In the genomic region with DNA sequence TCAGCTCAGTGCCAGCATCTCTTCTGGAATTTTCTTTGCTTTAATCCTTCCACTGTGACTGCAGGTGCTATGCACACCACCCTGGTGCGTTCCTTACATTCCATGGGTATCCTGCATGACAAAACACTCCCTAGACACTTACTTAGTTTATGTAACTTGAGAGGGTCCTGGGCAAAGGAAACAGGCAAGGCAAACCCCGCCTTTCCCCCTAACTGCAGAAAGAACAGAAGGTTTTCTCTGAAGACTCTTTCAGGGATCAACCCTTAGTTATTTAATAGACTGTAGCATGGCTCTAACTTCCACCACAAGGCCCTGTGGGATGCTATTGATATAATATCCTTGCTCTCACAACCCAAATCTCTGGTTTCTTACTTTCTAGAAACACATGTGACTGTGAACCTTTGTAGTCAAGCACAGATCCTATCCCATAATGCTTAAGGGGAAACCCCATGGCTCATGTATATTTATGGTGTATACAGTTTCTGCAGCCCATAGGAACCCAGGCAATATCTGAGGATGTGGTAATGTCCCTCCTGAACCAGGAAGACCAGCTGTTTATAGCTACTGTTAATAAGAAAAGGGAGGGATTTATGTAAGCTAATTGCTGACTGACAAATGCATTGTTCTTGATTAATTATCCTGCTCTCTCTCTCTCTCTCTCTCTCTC, we compare ENCODE assay signal across 10 mouse cellular contexts.
DNase-seq lines count a peak whose midpoint lies in the region; ATAC-seq and TF ChIP-seq lines count a peak whose summit lies in the region.
"Had no signal": no experiment of that assay in that cellular context is flagged by ENCODE, and none has a peak within 500 bp of the region (broad histone marks: within the 10 kb centered on the region; RNA-seq: fewer than 3 reads in every experiment).

No protein-coding gene starts in this region.

- no peaks in the 10 kb centered on the region for H3K27me3 ChIP-seq in heart, embryonic 12.5 days (replicated peaks)
- no peaks in the 10 kb centered on the region for H3K27me3 ChIP-seq in neural tube, embryonic 13.5 days
- H3K27me3 ChIP-seq in neural tube, embryonic 15.5 days (replicated peaks) = no peaks in the 10 kb centered on the region
- H3K27me3 ChIP-seq in kidney, embryonic 16.5 days (ENCODE audit: insufficient read depth, low read length) = no peaks in the 10 kb centered on the region
- H3K27me3 ChIP-seq in cerebellum, adult 2 months (ENCODE audit: control insufficient read depth, insufficient read depth, low read length) = no peaks in the 10 kb centered on the region

- 19% methylated on average over 2 of the region's 2 CpGs for WGBS in heart, embryonic 12.5 days
- WGBS in neural tube, embryonic 13.5 days = 23% methylated on average over 2 of the region's 2 CpGs
- WGBS in neural tube, embryonic 15.5 days = 45% methylated on average over 2 of the region's 2 CpGs
- 12% methylated on average over 2 of the region's 2 CpGs for WGBS in kidney, embryonic 16.5 days
- WGBS in cerebellum, adult 2 months = 94% methylated on average over 2 of the region's 2 CpGs

- H3K4me3 ChIP-seq in heart, embryonic 12.5 days = no peak overlapping the region
- no peak overlapping the region for H3K4me3 ChIP-seq in neural tube, embryonic 13.5 days
- no peak overlapping the region for H3K4me3 ChIP-seq in neural tube, embryonic 15.5 days (replicated peaks)
- H3K4me3 ChIP-seq in kidney, embryonic 16.5 days (ENCODE audit: low read length) = no peak overlapping the region
- H3K4me3 ChIP-seq in cerebellum, adult 2 months (replicated peaks; ENCODE audit: insufficient read depth, low read depth, low read length) = no peak overlapping the region

- peaks cover 6% of the 10 kb centered on the region for H3K36me3 ChIP-seq in heart, embryonic 12.5 days
- H3K36me3 ChIP-seq in neural tube, embryonic 13.5 days = no peaks in the 10 kb centered on the region
- H3K36me3 ChIP-seq in neural tube, embryonic 15.5 days = no peaks in the 10 kb centered on the region
- no peaks in the 10 kb centered on the region for H3K36me3 ChIP-seq in kidney, embryonic 16.5 days (ENCODE audit: insufficient read depth, low read length)

- no peak for TF ChIP-seq CTCF in cerebellum, adult 2 months (IDR thresholded peaks at IDR 0.05; ENCODE audit: borderline replicate concordance, insufficient read depth, low read depth, low read length)

- H3K9ac ChIP-seq in heart, embryonic 12.5 days = no peak overlapping the region
- no peak overlapping the region for H3K9ac ChIP-seq in neural tube, embryonic 13.5 days
- no peak overlapping the region for H3K9ac ChIP-seq in neural tube, embryonic 15.5 days (replicated peaks)
- no peak overlapping the region for H3K9ac ChIP-seq in kidney, embryonic 16.5 days (replicated peaks; ENCODE audit: low read length)
- H3K9ac ChIP-seq: liver, postnatal 0 days had no signal

- intact Hi-C loops in heart, postnatal 14 days (cut with DNase I) = no loop called here

- peak overlapping the region; percentile 52; the same call in 1 of the 2 replicates for H3K27ac ChIP-seq in heart, embryonic 12.5 days (ENCODE audit: poor library complexity, severe bottlenecking)
- H3K27ac ChIP-seq in neural tube, embryonic 13.5 days (replicated peaks) = peak overlapping the region; percentile 82
- H3K27ac ChIP-seq in neural tube, embryonic 15.5 days (replicated peaks) = no peak overlapping the region; the same call in 1 of the 2 replicates
- peak overlapping the region; percentile 59 for H3K27ac ChIP-seq in kidney, embryonic 16.5 days (ENCODE audit: low read length)
- no peak overlapping the region for H3K27ac ChIP-seq in cerebellum, adult 2 months (ENCODE audit: insufficient read depth, low read length)

- no peak overlapping the region for H3K4me2 ChIP-seq in heart, embryonic 12.5 days
- no peak overlapping the region for H3K4me2 ChIP-seq in neural tube, embryonic 13.5 days
- H3K4me2 ChIP-seq in neural tube, embryonic 15.5 days = no peak overlapping the region
- H3K4me2 ChIP-seq in kidney, embryonic 16.5 days (replicated peaks; ENCODE audit: low read depth, low read length) = no peak overlapping the region

- TF ChIP-seq POLR2A in cerebellum, adult 2 months (IDR thresholded peaks at IDR 0.05; ENCODE audit: borderline replicate concordance, insufficient read depth, low read length) = no peak

- no peak for DNase-seq in heart, postnatal 14 days
- DNase-seq in yolk sac, embryonic 10.5 days (ENCODE audit: low spot score) = peak; percentile 54
- no peak for DNase-seq in layer of hippocampus, adult 9-11 months
- DNase-seq in cerebellum, adult 2 months = no peak
- DNase-seq: cerebellum, adult 11 months; liver, postnatal 0 days had no signal

- 0 out of 2 replicates have a peak, but pooled peaks cover 3% of the 10 kb centered on the region for H3K9me3 ChIP-seq in heart, embryonic 12.5 days (replicated peaks)
- no peaks in the 10 kb centered on the region for H3K9me3 ChIP-seq in neural tube, embryonic 13.5 days
- no peaks in the 10 kb centered on the region for H3K9me3 ChIP-seq in neural tube, embryonic 15.5 days (replicated peaks)
- peaks cover 4% of the 10 kb centered on the region; the same call in 1 of the 2 replicates for H3K9me3 ChIP-seq in kidney, embryonic 16.5 days (ENCODE audit: low read length)

- no peak for ATAC-seq in heart, embryonic 12.5 days (ENCODE audit: insufficient number of reproducible peaks, low FRiP score)
- peak; percentile 83 for ATAC-seq in neural tube, embryonic 13.5 days (ENCODE audit: low read depth)
- no peak for ATAC-seq in neural tube, embryonic 15.5 days (ENCODE audit: low FRiP score)
- ATAC-seq in kidney, embryonic 16.5 days (ENCODE audit: low FRiP score, low TSS enrichment) = peak; percentile 79
- ATAC-seq: liver, postnatal 0 days had no signal

- peaks cover 23% of the 10 kb centered on the region for H3K4me1 ChIP-seq in heart, embryonic 12.5 days (replicated peaks)
- peaks cover 23% of the 10 kb centered on the region for H3K4me1 ChIP-seq in neural tube, embryonic 13.5 days (replicated peaks)
- peaks cover 19% of the 10 kb centered on the region for H3K4me1 ChIP-seq in neural tube, embryonic 15.5 days
- H3K4me1 ChIP-seq in kidney, embryonic 16.5 days (ENCODE audit: insufficient read depth, low read length) = peaks cover 35% of the 10 kb centered on the region
- H3K4me1 ChIP-seq in cerebellum, adult 2 months (ENCODE audit: control insufficient read depth, insufficient read depth, low read length) = no peaks in the 10 kb centered on the region

Comparison
In these comparisons a context has a peak if more than half of its experiments do, and no peak if none do; other contexts are left out.
1. ATAC-seq: peak in neural tube, embryonic 13.5 days (single experiment) and kidney, embryonic 16.5 days (single experiment); none in heart, embryonic 12.5 days (single experiment) and neural tube, embryonic 15.5 days (single experiment).
2. H3K27ac ChIP-seq: peak in heart, embryonic 12.5 days (single experiment), neural tube, embryonic 13.5 days (single experiment) and kidney, embryonic 16.5 days (single experiment); none in neural tube, embryonic 15.5 days (single experiment) and cerebellum, adult 2 months (single experiment).